Mouse (Mus musculus) frontal cortex, postnatal 25 days (tissue): ENCODE results near the gene Ksr2.

Experiments
- DNase-seq, 2 experiments: peaks; one replicate each; pipeline ENCODE4 v3.0.0; 2022; ENCODE audit warnings: low spot score in 2 of 2

Gene Ksr2

DNA sequence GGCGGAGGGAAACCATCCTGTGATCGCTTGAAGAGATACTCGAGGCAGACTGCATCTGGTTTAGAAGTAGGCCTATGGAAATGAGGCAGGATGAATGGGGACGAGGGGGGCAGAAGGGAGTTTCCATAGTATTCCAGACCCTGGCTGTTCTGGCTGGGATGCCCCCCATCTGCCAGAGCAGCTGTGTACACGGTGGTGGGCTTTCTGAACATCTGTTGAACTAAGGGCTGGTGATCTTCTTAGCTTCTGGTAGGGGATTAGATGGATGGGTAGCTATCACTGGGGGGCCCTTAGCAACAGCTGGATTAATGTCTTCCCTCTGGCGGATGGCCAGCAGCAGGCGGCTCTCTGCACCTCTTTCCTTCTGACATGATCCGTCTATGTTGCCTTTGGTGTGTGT is 276.0 kb downstream of the Ksr2 start:
- no peak for DNase-seq

DNA sequence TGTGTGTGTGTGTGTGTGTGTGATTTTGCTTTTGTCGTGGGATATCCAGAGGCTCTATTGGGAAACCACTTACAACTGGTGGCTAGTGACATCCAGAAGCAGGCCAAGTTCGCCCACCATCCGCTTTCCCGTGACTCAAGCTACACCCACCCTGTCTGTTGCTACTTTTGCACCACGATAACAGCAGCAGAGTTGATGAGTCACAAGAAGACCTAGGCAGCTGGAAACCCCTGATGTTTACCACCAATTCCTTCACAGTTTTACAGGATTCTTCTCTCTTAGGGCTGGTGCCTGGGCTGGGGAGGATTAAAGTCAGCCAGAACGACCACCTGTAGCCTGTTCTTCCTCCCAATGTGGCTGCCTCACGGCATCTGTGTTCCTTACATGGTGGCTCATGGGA is 277.5 kb downstream of the Ksr2 start:
- peak; percentile 15 to 46 for DNase-seq

DNA sequence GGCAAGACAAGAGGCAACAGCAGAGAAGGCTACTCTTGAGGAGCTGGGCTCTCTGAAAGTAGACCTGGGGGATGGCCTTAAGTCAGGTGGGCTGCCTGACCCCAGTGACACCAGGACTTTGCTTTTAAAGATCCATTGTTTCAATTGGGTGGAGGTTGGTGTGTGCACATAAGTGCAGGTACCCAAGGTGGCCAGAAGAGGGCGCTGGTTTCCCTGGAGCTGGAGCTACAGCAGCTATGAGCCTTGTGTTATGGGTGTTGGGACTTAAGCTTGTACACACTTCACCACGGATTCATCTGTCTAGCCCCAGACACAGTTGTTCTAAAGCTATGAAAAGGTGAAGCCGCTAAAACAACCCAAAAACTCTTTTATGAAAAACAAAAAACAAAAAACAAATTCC is 279.8 kb downstream of the Ksr2 start:
- DNase-seq, result no peak

DNA sequence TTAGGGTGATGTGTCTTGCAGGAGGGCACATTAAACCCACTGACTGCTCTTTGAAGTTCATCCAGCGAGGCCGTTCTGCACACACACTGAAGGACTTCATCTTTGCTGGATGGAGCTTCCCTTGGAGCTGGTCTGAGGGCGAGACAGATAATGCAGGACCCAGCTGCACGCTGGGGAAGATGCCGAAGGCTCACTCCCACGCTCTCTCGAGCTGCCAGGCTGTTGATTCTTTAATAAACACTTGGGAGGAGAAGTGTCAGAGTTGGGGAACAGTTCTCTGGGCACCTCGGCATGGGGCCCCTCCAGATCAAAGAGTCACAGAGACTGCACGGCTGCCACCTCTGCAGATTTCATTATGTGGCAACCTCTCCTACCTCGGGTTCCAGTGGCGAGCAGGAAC is 280.8 kb downstream of the Ksr2 start:
- DNase-seq, result no peak

DNA sequence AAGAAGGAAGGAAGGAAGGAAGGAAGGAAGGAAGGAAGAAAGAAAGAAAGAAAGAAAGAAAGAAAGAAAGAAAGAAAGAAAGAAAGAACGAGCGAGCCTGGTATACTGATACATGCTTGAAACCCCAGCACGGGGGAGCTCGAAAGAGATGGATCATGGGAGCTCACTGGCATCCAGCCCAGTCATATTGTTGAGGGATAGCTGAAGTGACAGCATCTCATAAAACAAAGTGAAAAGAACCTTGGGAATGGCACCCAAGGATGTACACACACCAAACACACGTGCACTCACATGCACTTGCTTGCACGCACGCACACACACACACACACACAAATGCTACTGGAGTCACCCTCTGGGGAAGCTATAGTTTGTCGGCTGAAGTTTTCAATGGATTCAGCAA is 282.6 kb downstream of the Ksr2 start:
- no peak for DNase-seq

DNA sequence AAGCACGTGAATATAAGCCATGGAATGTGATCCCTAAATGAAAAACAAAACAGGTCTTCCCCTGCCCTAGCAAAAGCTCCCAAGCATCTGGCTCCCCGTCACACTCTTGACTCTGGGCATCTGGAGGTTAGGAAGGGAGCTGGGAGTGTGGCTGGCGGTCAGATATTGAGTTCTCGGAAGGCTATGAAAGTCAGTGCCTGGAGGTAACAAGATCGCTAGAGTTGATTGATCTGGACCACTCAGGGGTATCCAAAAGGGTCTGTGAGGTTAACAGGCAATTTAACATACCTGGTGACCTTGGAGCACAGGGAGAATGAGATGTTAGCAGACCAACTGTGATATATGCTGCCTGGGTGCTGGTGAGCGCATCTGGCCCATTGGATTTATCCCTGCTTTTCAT is 283.8 kb downstream of the Ksr2 start:
- DNase-seq, result no peak

DNA sequence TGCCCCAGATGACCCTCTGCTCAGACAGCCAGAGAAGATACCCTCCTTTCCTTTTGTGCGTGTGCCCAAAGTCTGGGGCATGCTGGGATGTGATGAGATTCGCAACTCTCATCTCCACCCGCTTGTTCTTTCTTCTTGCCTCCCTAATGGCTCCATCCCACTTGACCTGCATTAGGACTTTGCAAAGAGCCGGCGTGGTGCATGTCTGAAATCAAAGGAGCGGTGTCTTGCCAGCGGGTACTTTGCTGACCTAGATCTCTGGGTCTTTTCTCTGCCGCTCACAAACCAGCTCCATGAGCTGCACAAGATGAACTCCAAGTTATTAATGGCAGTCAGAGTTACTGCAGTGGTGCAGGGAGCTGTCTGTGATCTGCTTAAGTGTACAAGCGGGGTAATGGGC is 290.6 kb downstream of the Ksr2 start:
- no peak for DNase-seq

DNA sequence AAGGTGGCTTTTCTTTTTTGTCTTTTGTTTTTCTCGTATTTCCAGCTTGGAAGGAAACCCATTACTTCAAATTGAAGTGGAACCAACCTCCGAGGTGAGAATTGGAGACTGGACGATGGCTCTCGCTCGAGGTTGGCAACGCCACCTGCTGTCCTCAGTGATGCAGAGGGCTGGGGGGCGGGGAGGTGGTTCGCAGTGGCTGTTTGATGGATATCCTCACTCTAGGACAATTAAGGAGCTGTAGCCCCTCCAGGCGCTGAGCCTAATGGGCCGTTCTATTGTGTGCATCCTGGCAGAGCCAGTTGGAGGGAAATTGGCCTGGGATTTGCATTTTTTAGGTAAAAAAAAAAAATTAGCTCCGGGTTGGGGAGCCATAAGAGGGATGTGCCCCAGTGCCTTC is 292.8 kb downstream of the Ksr2 start:
- no peak for DNase-seq

DNA sequence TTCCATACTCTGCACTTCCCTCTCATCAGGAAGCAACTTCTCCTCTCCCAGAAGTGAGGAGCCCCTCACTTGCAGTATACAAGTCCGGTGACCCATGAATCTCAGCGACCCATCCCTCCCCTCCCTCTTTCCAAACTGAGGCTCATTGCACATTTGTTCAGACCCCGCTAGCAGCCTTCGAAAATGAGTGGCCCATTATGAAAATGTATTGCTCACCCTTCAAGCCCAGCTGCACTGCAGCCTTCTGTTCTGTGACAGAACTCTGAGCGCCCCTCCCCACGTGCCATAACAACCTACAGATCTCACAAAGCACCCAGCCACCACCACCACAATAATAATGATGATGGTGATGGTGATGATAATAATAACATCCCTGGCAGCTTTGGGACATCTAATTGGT is 295.5 kb downstream of the Ksr2 start:
- no peak for DNase-seq

DNA sequence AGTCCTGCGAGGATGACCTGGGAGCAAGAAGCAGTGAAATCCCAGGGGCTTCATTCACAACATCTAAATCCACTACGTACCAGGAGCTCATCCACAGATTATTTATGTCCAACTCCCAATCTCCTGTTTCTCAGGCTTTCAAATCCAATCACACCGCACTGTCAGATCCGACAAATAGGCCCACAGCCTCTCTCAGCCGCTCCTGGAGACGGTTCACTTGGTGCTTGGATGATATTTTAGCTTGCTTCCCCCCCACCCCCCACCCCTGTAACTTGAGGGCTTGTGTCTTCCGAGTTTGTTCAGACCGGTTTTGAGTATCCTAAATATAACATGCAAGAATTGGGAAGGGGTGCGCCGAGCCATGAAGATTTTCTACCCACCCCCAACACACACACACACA is 297.8 kb downstream of the Ksr2 start:
- no peak for DNase-seq

DNA sequence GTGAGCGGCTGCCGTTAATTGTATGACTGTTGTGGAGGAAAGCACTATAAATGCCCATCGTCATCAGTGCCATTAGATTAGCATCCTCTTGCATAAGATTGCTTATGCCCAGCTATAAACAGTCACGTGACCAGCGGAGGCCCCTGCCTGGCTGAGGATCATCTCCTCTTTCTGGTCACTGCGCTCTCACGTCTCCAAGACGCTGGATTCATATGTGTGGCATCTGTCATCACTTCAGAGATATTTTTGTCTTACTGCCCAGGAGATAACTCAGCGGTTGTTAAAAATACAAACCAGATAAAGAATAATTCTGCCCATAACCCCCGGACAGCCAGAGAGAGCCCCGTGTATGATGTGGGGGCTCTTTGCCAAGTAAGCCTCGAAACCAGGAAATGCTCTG is 298.4 kb downstream of the Ksr2 start:
- no peak for DNase-seq

DNA sequence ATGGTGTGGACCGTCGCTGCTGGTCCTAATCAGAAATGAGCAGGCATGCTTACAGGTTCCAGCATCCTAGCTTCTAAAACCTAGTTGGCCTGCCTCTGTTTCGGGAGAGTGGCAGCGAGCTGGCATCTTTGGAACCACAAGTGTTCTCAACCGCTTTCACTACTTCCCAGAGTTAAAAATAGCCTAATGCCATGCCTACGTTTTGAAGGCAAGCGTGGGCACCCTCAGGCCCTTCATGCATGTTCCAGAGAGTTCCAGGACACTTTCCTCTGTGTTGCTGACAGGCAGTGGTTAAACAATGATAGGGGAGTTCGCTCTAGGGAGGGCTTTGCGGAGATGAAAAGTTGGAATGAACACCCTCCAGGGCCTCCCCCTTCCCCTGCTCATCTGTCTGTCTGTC is 303.3 kb downstream of the Ksr2 start:
- DNase-seq, result no peak

DNA sequence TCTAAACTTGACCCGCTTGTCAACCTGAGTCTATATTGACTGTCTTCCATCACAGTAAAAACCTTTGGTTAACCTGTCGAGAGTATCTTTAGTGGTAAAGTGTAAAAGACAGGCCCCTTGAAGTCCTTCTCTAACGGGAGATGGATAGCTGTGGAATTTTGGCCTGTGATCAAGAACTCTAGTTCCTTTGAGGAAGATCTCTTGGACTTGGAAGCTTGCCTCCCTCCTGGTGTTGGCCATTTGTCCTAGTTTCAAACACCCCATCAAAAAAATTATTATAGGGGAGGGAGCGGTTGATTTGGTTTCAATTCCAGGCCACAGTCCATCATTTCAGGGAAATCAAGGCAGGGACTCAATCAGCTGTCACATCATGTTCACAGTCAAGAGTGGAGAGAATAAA is 309.5 kb downstream of the Ksr2 start:
- DNase-seq, result no peak

DNA sequence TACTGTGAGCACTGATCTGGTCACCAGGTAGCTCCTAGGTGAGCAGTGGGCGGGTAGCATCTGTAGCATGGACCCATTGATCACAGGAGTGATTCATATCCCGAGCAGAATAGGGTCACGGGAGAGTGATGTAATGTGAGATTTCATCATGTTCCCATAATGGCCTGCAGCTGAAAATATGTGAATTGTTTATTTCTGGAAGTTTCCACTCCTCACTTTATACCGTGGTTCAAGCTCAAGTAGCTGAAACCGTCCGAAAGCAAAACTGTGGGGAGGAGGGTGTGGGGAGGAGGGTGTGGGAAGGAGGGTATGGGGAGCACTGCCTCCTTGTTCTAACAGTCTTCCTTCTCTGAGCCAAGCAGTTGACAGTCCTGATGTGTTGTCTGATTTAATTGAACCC is 312.7 kb downstream of the Ksr2 start:
- no peak for DNase-seq

DNA sequence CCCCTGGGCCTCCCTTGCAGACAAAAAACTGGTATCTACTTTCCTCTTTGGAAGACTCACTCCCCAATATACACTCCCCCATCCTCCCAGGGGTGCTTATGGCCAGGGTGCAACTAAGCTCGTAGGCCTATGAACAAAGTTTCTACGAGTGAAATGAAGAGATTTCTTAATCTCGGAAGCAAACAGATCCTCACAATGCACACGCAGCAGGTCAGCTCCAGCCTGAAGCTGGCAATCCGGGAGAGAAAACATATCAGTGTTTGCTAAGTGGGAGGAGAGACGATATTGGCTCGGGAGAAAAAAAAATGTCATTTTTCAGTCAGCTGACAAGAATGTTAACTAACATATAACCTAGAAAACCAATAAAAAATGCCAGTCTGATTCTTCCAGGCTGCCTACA is 313.3 kb downstream of the Ksr2 start:
- no peak for DNase-seq

DNA sequence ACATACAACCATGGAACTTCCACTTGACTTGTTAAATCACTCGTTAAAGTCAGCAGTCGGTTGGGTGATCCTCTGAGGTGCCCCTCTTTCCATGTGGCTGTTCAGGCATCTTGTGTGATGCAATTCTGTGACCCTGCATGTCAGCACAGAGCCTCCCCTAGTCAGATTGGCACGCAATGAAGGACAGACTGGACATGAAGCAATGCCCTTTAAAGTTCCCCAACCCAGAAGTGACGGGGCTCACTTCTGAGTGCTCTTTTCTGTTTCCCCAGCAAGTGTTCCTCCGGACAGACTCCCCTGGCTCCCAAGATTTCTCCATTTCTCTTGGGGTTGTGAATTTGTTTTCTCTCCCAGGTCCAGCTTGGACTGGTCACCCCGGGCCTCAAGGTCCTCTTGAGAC is 317.5 kb downstream of the Ksr2 start:
- no peak for DNase-seq

DNA sequence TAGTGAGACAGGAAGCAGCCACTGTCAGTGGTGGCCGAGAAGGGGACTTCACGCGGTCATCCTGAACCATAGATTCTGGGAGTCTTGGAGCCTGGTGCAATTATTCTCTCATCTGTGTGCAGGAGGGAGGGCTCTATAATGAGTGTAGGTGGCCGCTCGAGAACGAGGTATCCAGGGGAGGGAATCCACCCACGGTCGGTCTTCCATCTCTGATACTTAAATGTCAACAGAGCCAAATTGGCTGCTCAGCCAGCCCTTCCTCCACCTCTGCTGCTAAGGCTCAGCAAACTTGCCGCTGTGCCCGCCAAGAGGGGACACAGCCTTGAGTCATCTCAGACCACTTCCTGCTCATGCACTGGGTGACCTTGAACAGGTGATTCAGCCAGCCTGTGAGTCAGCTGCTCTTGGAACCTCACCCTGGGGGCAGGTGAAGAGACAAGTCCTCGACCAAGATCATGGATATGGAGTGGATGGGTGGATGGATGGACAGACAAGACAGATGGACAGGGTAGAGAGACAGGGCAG is 330.9 kb downstream of the Ksr2 start:
- no peak for DNase-seq

DNA sequence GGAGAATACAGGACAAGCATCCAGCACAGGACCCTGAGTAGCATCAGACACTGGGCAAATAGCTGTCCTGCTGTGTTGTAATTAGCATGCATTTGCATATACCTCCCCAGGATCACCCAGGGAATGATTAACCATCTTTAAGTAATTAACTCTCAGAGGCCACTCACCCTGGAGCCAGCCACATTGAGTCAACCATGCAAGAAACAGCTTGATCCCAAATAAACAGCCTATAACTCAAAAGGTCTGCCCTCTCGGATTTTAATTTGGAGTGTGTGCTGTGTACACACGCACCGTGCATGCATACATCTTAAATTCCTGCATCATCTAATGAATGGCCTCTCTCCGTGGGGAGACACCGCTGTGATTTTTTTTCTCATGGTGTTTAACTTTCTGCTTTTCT is 335.6 kb downstream of the Ksr2 start:
- DNase-seq, result no peak

DNA sequence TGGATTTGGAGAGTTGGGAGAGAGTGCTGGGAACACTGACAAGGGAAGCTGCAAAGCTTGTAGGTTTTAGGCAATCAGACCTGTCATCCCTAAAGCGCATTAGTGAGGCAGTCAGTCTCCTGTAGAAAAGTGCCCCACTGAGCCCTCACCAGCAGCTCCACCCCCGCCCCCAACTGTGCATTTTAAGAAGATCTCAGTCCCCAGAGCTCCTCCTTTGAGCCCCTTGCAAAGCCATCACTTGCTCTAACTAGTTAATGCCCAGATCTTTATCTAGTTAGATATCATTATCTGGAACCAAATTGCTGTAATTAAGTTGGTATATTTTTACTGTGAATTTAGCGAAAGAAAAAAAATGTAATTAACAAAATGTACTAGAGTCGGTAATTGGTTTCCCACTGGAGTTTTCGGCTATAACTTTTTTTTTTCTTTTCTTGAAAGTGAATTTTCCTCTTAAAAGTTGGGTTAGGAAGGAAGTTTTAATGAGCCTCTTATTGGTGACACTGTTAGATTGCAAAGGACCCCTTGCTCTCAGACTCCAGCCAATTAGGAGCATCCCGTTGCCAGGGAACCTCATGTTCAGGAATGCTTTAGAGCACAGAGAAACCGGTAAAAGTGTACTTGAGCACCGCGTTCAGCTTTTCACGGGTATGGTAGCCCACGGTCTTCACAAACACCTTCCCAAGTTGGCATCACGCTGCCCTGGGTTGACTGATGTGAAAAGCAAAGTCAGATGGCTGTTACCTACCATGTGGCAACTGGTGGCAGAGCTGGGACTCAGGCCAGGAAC is 344.1 kb downstream of the Ksr2 start:
- no peak for DNase-seq

DNA sequence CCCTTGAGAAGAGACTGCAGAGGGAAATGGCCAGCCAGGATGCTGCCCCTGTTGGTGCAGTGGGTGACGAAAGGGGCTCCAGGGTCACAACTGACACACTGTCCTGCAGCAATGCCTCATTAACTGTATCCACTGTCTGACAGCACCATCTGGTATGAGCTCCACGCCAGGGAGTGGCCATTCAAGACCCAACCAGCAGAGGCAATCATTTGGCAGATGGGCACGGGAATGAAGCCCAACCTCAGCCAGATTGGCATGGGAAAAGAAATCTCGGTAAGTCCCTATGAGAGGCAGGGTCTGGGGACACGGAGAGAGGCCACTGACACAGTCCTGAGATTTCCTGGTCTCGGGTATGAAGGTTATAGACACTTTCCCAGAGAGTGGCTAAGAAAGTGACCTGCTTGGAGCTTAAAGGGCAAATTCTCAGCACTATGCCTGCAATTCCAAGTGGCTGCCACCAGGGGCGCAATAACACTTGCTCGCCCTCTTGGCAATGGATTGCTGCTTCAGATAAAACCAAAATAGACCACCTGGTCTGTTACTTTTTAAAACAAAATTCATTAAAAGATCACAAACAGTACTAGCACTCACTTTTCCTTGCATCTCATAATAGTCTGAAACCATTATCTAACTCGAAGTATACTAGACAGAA is 347.5 kb downstream of the Ksr2 start:
- no peak for DNase-seq

DNA sequence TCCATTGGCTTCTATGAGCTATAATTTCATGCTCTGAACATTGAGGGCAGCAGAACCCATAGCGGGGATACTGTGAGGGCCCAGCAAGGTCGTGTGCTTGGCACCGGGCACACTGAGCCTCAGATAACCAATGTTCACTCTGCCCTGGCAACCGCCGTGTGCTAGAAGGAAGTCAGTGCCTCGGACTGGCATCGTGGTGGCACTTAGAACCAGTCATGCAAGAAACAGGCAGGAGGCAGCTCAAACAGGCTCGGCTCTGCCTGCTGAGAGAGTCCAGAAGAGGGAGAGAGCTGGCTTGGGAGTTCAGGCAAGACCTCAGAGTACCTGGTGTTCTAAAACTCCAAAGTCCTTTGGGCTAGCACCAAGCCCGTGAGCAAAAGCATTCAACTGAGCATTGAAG is 350.7 kb downstream of the Ksr2 start:
- no peak for DNase-seq

DNA sequence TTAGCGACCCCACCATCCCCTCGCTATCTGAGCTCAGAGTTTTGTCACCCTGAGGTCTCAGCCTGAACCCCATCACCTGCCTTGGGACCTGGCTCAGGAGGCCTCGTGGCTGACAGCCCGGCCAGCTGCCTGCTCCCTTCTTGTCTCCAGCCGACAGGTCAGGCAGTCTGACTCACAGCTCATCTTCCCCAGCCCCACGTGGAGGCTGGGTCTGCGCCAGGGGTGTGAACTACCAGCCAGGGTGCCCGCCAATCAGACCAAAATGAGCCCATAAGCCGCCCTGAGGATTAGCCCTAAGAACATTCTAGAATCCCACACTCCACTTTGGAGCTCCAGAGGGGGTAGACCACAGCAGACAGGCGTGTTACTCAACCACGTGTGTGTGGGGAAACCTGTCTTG is 365.4 kb downstream of the Ksr2 start:
- no peak for DNase-seq

DNA sequence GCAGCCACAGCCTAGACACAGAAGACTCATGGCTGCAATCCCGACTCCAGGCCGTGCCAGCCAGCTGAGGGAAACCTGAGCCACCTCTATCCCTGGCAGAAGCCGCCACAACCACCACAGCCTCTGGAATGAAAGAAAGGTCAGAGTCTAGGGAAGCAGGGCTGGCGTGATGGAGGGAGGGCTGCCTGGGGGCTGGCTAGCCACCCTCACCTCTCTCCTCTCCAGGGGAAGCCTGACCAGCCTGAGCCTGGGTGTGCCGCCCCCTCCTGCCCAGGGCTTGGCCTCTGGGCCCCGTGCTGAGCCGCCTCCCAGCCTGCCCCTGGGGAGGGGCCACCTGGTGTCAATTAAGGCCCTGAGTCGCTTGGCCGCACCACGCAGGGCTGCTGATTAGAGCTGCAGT is 366.9 kb downstream of the Ksr2 start, which contains the start of gene Nos1:
TSS of gene Nos1 (plus strand) at position 352 of the 400 bp plus-strand sequence.
- no peak for DNase-seq
